Mouse (Mus musculus): ENCODE results near the gene Dach1. TPM values are rescaled to one million over a fixed set of nuclear protein-coding genes. Genes with fewer than 3 reads are reported as not detected.

Gene Dach1
- polyA plus RNA-seq, 1 experiment from 2014 or later: 9.4 TPM

GRCm38 (mm10) chr14:98167186-98168038, 2.2 kb downstream of the Dach1 start:
- H3K4me2 ChIP-seq (ENCODE audit: low read length): peak overlapping the region; percentile 95
- H3K9me3 ChIP-seq (replicated peaks; ENCODE audit: control insufficient read depth, low read length, poor library complexity, severe bottlenecking): no peaks in the 10 kb centered on the region
- H3K36me3 ChIP-seq (ENCODE audit: control insufficient read depth, insufficient read depth, low read length): no peaks in the 10 kb centered on the region
- H3K9ac ChIP-seq (ENCODE audit: low read depth, low read length): peak overlapping the region; percentile 85
- peak overlapping the region; percentile 89 for H3K4me3 ChIP-seq (ENCODE audit: low read depth, low read length)
- ATAC-seq: peak; percentile 36
- H3K27ac ChIP-seq (ENCODE audit: low read length): peak overlapping the region; percentile 91
- peaks cover 6% of the 10 kb centered on the region for H3K4me1 ChIP-seq (ENCODE audit: control insufficient read depth, insufficient read depth, low read length)
- under 1% methylated on average over 33 of the region's 33 CpGs for WGBS
- H3K27me3 ChIP-seq (ENCODE audit: control insufficient read depth, insufficient read depth, low read depth, low read length): no peaks in the 10 kb centered on the region

DNA sequence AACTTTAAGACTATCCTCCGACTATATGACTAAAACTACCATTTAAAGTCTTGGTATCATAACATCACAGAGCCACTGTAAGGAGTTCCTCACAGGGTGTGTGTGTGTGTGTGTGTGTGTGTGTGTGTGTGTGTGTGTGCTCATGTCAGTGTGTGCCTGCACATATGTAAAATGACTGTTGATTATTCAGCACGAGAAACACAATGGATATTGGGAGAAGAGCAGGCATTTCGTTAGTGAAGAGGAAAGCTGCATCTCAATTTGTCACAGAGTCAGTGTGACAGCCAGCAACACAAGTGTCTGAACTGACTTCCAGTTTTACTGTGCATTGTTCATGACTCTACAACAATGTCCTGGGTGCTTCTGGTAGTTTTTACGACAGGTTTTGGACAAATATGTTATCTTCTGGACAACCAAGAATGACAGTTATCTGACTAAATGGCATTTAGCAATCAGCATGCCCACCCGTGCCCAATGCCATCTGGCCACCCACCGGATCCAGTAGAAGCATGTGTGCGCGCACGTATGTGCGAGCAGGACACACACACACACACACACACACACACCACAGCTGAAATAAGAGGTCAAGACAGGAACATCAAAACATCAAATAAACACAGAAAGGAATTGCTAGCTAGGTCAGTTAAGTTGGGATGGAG, 3.1 kb downstream of the Dach1 start:
- no peaks in the 10 kb centered on the region for H3K27me3 ChIP-seq (ENCODE audit: control insufficient read depth, insufficient read depth, low read depth, low read length)
- H3K4me1 ChIP-seq (ENCODE audit: control insufficient read depth, insufficient read depth, low read length): peaks cover 5% of the 10 kb centered on the region
- H3K9ac ChIP-seq (ENCODE audit: low read depth, low read length): 0 out of 2 replicates have a peak overlapping the region, but pooled peaks have one; percentile 2
- peak overlapping the region; percentile 89 for H3K4me3 ChIP-seq (ENCODE audit: low read depth, low read length)
- ATAC-seq: no peak
- peak overlapping the region; percentile 95 for H3K4me2 ChIP-seq (ENCODE audit: low read length)
- H3K27ac ChIP-seq (ENCODE audit: low read length): no peak overlapping the region
- H3K36me3 ChIP-seq (ENCODE audit: control insufficient read depth, insufficient read depth, low read length): no peaks in the 10 kb centered on the region
- 41% methylated on average over 10 of the region's 10 CpGs for WGBS
- H3K9me3 ChIP-seq (replicated peaks; ENCODE audit: control insufficient read depth, low read length, poor library complexity, severe bottlenecking): no peaks in the 10 kb centered on the region

DNA sequence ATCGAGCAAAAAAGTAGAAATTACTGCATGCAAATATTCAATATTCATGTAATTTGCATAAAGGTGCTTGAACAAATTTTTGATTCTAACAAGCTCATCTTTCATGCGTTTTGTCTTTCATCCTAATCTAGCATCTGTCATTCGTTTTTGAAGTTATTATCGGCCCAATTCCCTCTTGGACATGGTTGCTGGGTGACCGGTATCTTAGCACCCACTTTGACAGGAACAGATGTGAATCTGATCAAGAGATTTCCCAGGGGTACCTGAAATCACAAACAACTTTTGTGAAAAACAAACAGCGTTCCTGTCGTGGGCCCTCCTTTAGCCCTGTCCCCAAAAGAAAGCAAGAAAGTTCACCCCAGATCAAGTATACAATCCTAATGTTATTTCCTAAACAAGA, 12.8 kb downstream of the Dach1 start:
- Histone ChIP-seq H3K4me1 (ENCODE audit: control insufficient read depth, insufficient read depth, low read length) (peaks cover 13% of the 10 kb centered on the region), H3K9ac (ENCODE audit: low read depth, low read length) (no peak overlapping the region), H3K36me3 (ENCODE audit: control insufficient read depth, insufficient read depth, low read length) (no peaks in the 10 kb centered on the region), H3K4me2 (ENCODE audit: low read length) (no peak overlapping the region), H3K4me3 (ENCODE audit: low read depth, low read length) (no peak overlapping the region), H3K27ac (ENCODE audit: low read length) (no peak overlapping the region), H3K27me3 (ENCODE audit: control insufficient read depth, insufficient read depth, low read depth, low read length) (no peaks in the 10 kb centered on the region), H3K9me3 (replicated peaks; ENCODE audit: control insufficient read depth, low read length, poor library complexity, severe bottlenecking) (no peaks in the 10 kb centered on the region)
- ATAC-seq: no peak
- 23% methylated on average over 7 of the region's 7 CpGs for WGBS

DNA sequence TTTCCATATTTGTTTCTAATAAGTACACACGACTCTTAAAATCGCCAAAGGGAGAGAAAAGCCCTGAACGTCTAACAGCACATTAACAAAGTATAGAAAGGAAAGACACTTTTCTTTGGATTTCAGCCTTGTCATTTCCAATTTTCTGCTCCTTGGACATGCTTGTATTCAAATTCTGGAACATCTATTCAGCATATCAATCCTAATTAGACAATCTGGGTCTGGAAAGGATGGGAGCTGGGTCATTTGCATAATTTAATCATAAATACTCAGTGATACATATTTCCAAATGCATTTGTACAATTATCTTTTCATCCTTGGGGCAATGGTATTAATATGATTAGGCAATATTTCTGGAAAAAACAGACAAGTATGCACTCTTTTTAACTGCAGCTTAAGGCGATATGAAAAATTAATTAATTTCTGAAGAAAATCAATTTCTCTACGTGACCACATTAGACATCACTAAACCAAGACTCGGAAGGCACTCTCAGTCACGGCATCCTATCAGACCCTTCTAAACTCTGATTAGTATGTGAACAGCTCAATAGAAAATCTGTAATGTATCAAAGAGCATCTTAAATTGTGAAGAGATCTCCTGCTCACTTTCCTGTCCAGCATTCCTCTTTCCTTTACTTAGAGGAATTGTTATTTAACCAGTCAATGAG, 13.7 kb downstream of the Dach1 start:
- peak overlapping the region; percentile 34 for H3K4me2 ChIP-seq (ENCODE audit: low read length)
- no peaks in the 10 kb centered on the region for H3K27me3 ChIP-seq (ENCODE audit: control insufficient read depth, insufficient read depth, low read depth, low read length)
- no peak overlapping the region for H3K4me3 ChIP-seq (ENCODE audit: low read depth, low read length)
- H3K36me3 ChIP-seq (ENCODE audit: control insufficient read depth, insufficient read depth, low read length): no peaks in the 10 kb centered on the region
- 30% methylated on average over 7 of the region's 7 CpGs for WGBS
- no peak overlapping the region for H3K9ac ChIP-seq (ENCODE audit: low read depth, low read length)
- no peak overlapping the region for H3K27ac ChIP-seq (ENCODE audit: low read length)
- H3K9me3 ChIP-seq (replicated peaks; ENCODE audit: control insufficient read depth, low read length, poor library complexity, severe bottlenecking): no peaks in the 10 kb centered on the region
- peak; percentile 75 for ATAC-seq
- H3K4me1 ChIP-seq (ENCODE audit: control insufficient read depth, insufficient read depth, low read length): peaks cover 13% of the 10 kb centered on the region

GRCm38 (mm10) chr14:98154832-98155422, 14.6 kb downstream of the Dach1 start:
- H3K27me3 ChIP-seq (ENCODE audit: control insufficient read depth, insufficient read depth, low read depth, low read length): no peaks in the 10 kb centered on the region
- H3K36me3 ChIP-seq (ENCODE audit: control insufficient read depth, insufficient read depth, low read length): no peaks in the 10 kb centered on the region
- H3K9ac ChIP-seq (ENCODE audit: low read depth, low read length): no peak overlapping the region
- no peak overlapping the region for H3K27ac ChIP-seq (ENCODE audit: low read length)
- ATAC-seq: peak; percentile 26; the same call in 1 of the 2 replicates
- H3K9me3 ChIP-seq (replicated peaks; ENCODE audit: control insufficient read depth, low read length, poor library complexity, severe bottlenecking): no peaks in the 10 kb centered on the region
- H3K4me2 ChIP-seq (ENCODE audit: low read length): no peak overlapping the region
- WGBS: 18% methylated on average over 7 of the region's 7 CpGs
- peaks cover 13% of the 10 kb centered on the region for H3K4me1 ChIP-seq (ENCODE audit: control insufficient read depth, insufficient read depth, low read length)
- H3K4me3 ChIP-seq (ENCODE audit: low read depth, low read length): no peak overlapping the region

DNA sequence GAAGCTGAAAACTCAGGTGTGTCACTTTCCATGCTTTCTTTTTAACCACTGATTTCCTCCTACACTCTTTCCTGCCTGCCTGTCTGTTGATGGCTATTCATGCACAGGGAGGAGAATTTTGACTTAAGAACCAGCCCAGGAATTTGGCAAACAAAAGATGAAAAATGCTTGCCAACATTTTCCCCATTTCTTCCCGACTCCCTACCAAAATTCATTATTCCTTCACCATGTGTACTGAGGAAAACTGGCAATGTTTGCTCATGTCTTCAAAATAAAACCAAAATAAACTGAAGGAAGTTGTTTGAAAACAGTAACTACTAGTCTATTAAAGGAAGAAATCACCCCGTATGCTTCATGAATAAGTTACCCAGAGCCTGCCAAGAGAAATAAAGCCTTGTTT, 27.8 kb downstream of the Dach1 start:
- H3K4me2 ChIP-seq (ENCODE audit: low read length): no peak overlapping the region
- ATAC-seq: no peak
- H3K27me3 ChIP-seq (ENCODE audit: control insufficient read depth, insufficient read depth, low read depth, low read length): no peaks in the 10 kb centered on the region
- H3K36me3 ChIP-seq (ENCODE audit: control insufficient read depth, insufficient read depth, low read length): no peaks in the 10 kb centered on the region
- H3K4me3 ChIP-seq (ENCODE audit: low read depth, low read length): no peak overlapping the region
- H3K9me3 ChIP-seq (replicated peaks; ENCODE audit: control insufficient read depth, low read length, poor library complexity, severe bottlenecking): no peaks in the 10 kb centered on the region
- H3K9ac ChIP-seq (ENCODE audit: low read depth, low read length): no peak overlapping the region
- no peak overlapping the region for H3K27ac ChIP-seq (ENCODE audit: low read length)
- no peaks in the 10 kb centered on the region for H3K4me1 ChIP-seq (ENCODE audit: control insufficient read depth, insufficient read depth, low read length)
- 58% methylated on average over 2 of the region's 2 CpGs for WGBS

- no peak for ATAC-seq
- Histone ChIP-seq H3K27ac (ENCODE audit: low read length) (no peak overlapping the region), H3K9ac (ENCODE audit: low read depth, low read length) (no peak overlapping the region), H3K27me3 (ENCODE audit: control insufficient read depth, insufficient read depth, low read depth, low read length) (no peaks in the 10 kb centered on the region), H3K4me1 (ENCODE audit: control insufficient read depth, insufficient read depth, low read length) (no peaks in the 10 kb centered on the region), H3K4me3 (ENCODE audit: low read depth, low read length) (no peak overlapping the region), H3K9me3 (replicated peaks; ENCODE audit: control insufficient read depth, low read length, poor library complexity, severe bottlenecking) (no peaks in the 10 kb centered on the region), H3K36me3 (ENCODE audit: control insufficient read depth, insufficient read depth, low read length) (no peaks in the 10 kb centered on the region), H3K4me2 (ENCODE audit: low read length) (no peak overlapping the region)
- 62% methylated on average over 3 of the region's 3 CpGs for WGBS
These were observed 30.5 kb downstream of the Dach1 start for GRCm38 (mm10) chr14:98138873-98139665.

GRCm38 (mm10) chr14:98134546-98134945, 35.0 kb downstream of the Dach1 start:
- H3K27ac ChIP-seq (ENCODE audit: low read length): no peak overlapping the region
- no peak overlapping the region for H3K4me2 ChIP-seq (ENCODE audit: low read length)
- no peaks in the 10 kb centered on the region for H3K9me3 ChIP-seq (replicated peaks; ENCODE audit: control insufficient read depth, low read length, poor library complexity, severe bottlenecking)
- no peak overlapping the region for H3K9ac ChIP-seq (ENCODE audit: low read depth, low read length)
- H3K4me3 ChIP-seq (ENCODE audit: low read depth, low read length): no peak overlapping the region
- H3K27me3 ChIP-seq (ENCODE audit: control insufficient read depth, insufficient read depth, low read depth, low read length): no peaks in the 10 kb centered on the region
- H3K4me1 ChIP-seq (ENCODE audit: control insufficient read depth, insufficient read depth, low read length): no peaks in the 10 kb centered on the region
- no peak for ATAC-seq
- no peaks in the 10 kb centered on the region for H3K36me3 ChIP-seq (ENCODE audit: control insufficient read depth, insufficient read depth, low read length)
- WGBS: 48% methylated on average over 4 of the region's 4 CpGs

Data from midbrain, embryonic 16.5 days (tissue).